Mouse (Mus musculus): ENCODE results near the gene Prss53.

GRCm38 (mm10) chr7:127935028-127935722 is 44.4 kb upstream of the Prss53 start:
- TF ChIP-seq CTCF (IDR thresholded peaks at IDR 0.05; ENCODE audit: low read depth, low read length) (peak; percentile 88), GATA1 (IDR thresholded peaks at IDR 0.05; ENCODE audit: borderline replicate concordance, low read length) (no peak), POLR2AphosphoS5 (IDR thresholded peaks at IDR 0.05; ENCODE audit: insufficient replicate concordance, low read depth, low read length) (no peak), TAL1 (conservative IDR thresholded peaks at IDR 0.05; ENCODE audit: low read depth, low read length) (no peak)
